Mouse (Mus musculus) intestine, postnatal 0 days (tissue): ENCODE measurements around the gene Celf2. TPM values are rescaled to one million over a fixed set of nuclear protein-coding genes. Genes with fewer than 3 reads are reported as not detected.
A peak's percentile ranks its signal among the peaks of the same experiment; 100 is the strongest.
"Not testable (repeated sequence)": the region's sequence is repeated elsewhere in the genome, so short reads cannot be mapped to it uniquely, and the experiment has no call there.

Experiments used
- ATAC-seq: fragments of 200-750 bp; cut with Nextera tagmentation; 2 replicates; pipeline ENCODE4 v1.8.0; 2017; ENCODE audit warnings: mild to moderate bottlenecking, moderate TSS enrichment, moderate library complexity
- H3K27ac ChIP-seq: fragments of 300-500 bp; sonication (generic); 2 replicates; pipeline ENCODE4 v1.5.1; 2014; ENCODE audit warnings: mild to moderate bottlenecking, low read depth, low read length, moderate library complexity
- H3K27me3 ChIP-seq: fragments of 300-500 bp; sonication (generic); replicated peaks from 2 replicates; pipeline ENCODE4 v1.6.1; 2014; ENCODE audit warnings: low read length, mixed read lengths; ENCODE audit not compliant: control insufficient read depth, insufficient read depth
- H3K36me3 ChIP-seq: fragments of 300-500 bp; sonication (generic); 2 replicates; pipeline ENCODE4 v1.6.1; 2014; ENCODE audit warnings: mild to moderate bottlenecking, moderate library complexity; ENCODE audit not compliant: control insufficient read depth, insufficient read depth
- H3K4me1 ChIP-seq: fragments of 300-500 bp; sonication (generic); replicated peaks from 2 replicates; pipeline ENCODE4 v1.6.1; 2014; ENCODE audit warnings: antibody characterized with exemption, low read length, mixed read lengths; ENCODE audit not compliant: control insufficient read depth, insufficient read depth
- H3K4me2 ChIP-seq: fragments of 300-500 bp; sonication (generic); replicated peaks from 2 replicates; pipeline ENCODE4 v1.6.1; 2014; ENCODE audit warnings: low read depth, mild to moderate bottlenecking, moderate library complexity
- H3K4me3 ChIP-seq: fragments of 300-500 bp; sonication (generic); 2 replicates; pipeline ENCODE4 v1.5.1; 2014; ENCODE audit warnings: low read depth, low read length
- H3K9ac ChIP-seq: fragments of 300-500 bp; sonication (generic); 2 replicates; pipeline ENCODE4 v1.6.1; 2014; ENCODE audit warnings: mild to moderate bottlenecking, low read depth, low read length
- H3K9me3 ChIP-seq: fragments of 300-500 bp; sonication (generic); 2 replicates; pipeline ENCODE4 v1.6.1; 2016; ENCODE audit warnings: mixed run types; ENCODE audit not compliant: control insufficient read depth
- CTCF ChIP-seq: sonication (generic); IDR thresholded peaks from 2 replicates; pipeline ENCODE4 v1.5.1; 2016; ENCODE audit warnings: low read depth, mild to moderate bottlenecking, control low read depth, antibody characterized with exemption, moderate library complexity
- WGBS: fragments of 180-500 bp; shearing (Covaris S2); extraction: QIAGEN DNeasy Blood & Tissue Kit; methylation state at CpG from one replicate; pipeline ENCODE4 v1.1.7; 2014; 5-methylcytosine and 5-hydroxymethylcytosine counted together
- polyA plus RNA-seq: library from polyadenylated mRNA; unstranded; fragments of >200 nt; fragmentation: Nextera tagmentation; extraction: Ambion mirVana; gene quantifications from 2 replicates; pipeline ENCODE4 v1.2.1, GENCODE M21; 2015

Celf2 gene
- polyA plus RNA-seq, 1 experiment from 2014 or later: 16.8 TPM

GRCm38 (mm10) chr2:6586122-6586681, 923.2 kb downstream of the Celf2 start:
- TF ChIP-seq CTCF: no peak
- no peaks in the 10 kb centered on the region; the same call in 1 of the 2 replicates for H3K36me3 ChIP-seq
- H3K4me1 ChIP-seq: 0 out of 2 replicates have a peak, but pooled peaks cover 3% of the 10 kb centered on the region
- no peak for ATAC-seq
- H3K9ac ChIP-seq: no peak overlapping the region
- no peak overlapping the region for H3K4me2 ChIP-seq
- H3K4me3 ChIP-seq: no peak overlapping the region
- H3K27me3 ChIP-seq: no peaks in the 10 kb centered on the region
- H3K27ac ChIP-seq: no peak overlapping the region
- 94% methylated on average over 10 of the region's 10 CpGs for WGBS
- no peaks in the 10 kb centered on the region for H3K9me3 ChIP-seq

GRCm38 (mm10) chr2:6585069-6585754, 924.2 kb downstream of the Celf2 start:
- no peak for TF ChIP-seq CTCF
- H3K27me3 ChIP-seq: no peaks in the 10 kb centered on the region
- H3K9me3 ChIP-seq: no peaks in the 10 kb centered on the region
- WGBS: 41% methylated on average over 7 of the region's 7 CpGs
- no peak overlapping the region for H3K9ac ChIP-seq
- 0 out of 2 replicates have a peak, but pooled peaks cover 3% of the 10 kb centered on the region for H3K4me1 ChIP-seq
- no peak overlapping the region for H3K4me2 ChIP-seq
- H3K27ac ChIP-seq: no peak overlapping the region
- H3K36me3 ChIP-seq: no peaks in the 10 kb centered on the region; the same call in 1 of the 2 replicates
- peak; percentile 90 for ATAC-seq
- H3K4me3 ChIP-seq: no peak overlapping the region

GRCm38 (mm10) chr2:6582711-6583110, 926.7 kb downstream of the Celf2 start:
- H3K4me1 ChIP-seq: 0 out of 2 replicates have a peak, but pooled peaks cover 3% of the 10 kb centered on the region
- no peak overlapping the region for H3K27ac ChIP-seq
- H3K9me3 ChIP-seq: no peaks in the 10 kb centered on the region
- no peak overlapping the region for H3K9ac ChIP-seq
- no peaks in the 10 kb centered on the region for H3K27me3 ChIP-seq
- H3K4me3 ChIP-seq: no peak overlapping the region
- no peak overlapping the region for H3K4me2 ChIP-seq
- no peak for TF ChIP-seq CTCF
- no peak for ATAC-seq
- H3K36me3 ChIP-seq: no peaks in the 10 kb centered on the region

- WGBS: 74% methylated on average over 5 of the region's 5 CpGs
- no peaks in the 10 kb centered on the region for H3K27me3 ChIP-seq
- no peaks in the 10 kb centered on the region for H3K36me3 ChIP-seq
- no peaks in the 10 kb centered on the region for H3K9me3 ChIP-seq
- no peak for TF ChIP-seq CTCF
- H3K27ac ChIP-seq: no peak overlapping the region
- H3K9ac ChIP-seq: no peak overlapping the region
- H3K4me3 ChIP-seq: no peak overlapping the region
- ATAC-seq: no peak
- H3K4me2 ChIP-seq: no peak overlapping the region
- 0 out of 2 replicates have a peak, but pooled peaks cover 3% of the 10 kb centered on the region for H3K4me1 ChIP-seq
Observed at GRCm38 (mm10) chr2:6580066-6580465, 929.3 kb downstream of the Celf2 start.

- peak; percentile 24 for TF ChIP-seq CTCF
- not testable (repeated sequence) for ATAC-seq, H3K4me1 ChIP-seq, H3K36me3 ChIP-seq, H3K27me3 ChIP-seq, H3K4me3 ChIP-seq, H3K27ac ChIP-seq, H3K9ac ChIP-seq, H3K9me3 ChIP-seq, H3K4me2 ChIP-seq
- 95% methylated on average over 3 of the region's 3 CpGs for WGBS
Observed at GRCm38 (mm10) chr2:6575316-6575715, 934.0 kb downstream of the Celf2 start.

- WGBS: 83% methylated on average over 2 of the region's 2 CpGs
- Histone ChIP-seq H3K4me3 (no peak overlapping the region), H3K36me3 (no peaks in the 10 kb centered on the region), H3K27me3 (no peaks in the 10 kb centered on the region), H3K9me3 (no peaks in the 10 kb centered on the region), H3K27ac (no peak overlapping the region), H3K4me1 (no peaks in the 10 kb centered on the region), H3K4me2 (no peak overlapping the region), H3K9ac (no peak overlapping the region)
- ATAC-seq: no peak
- TF ChIP-seq CTCF: no peak
Observed at GRCm38 (mm10) chr2:6573640-6574039, 935.7 kb downstream of the Celf2 start.
